In the genomic region with DNA sequence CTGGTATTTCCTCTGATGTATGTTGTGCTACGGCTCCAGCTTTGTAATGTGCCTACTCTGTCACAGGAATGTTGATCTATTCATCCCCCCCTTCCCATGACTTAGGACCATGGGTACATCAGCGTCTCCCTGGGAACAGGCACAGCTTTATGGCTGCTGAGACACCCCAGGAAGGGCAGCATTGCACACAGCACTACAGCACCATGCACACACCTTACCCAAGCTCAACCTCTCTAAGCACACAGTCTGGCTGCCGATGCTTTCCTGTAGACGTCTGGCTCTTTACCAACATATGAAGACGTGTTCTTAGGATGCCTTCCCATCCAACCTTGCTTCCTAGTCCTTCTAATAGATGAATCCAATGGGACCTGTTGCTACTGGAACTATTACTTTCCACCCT, we compare ENCODE assay signal across 12 mouse cellular contexts. TPM values are rescaled to one million over a fixed set of nuclear protein-coding genes. Genes with fewer than 3 reads are reported as not detected.
A peak's percentile ranks its signal among the peaks of the same experiment; 100 is the strongest.
DNase-seq lines count a peak whose midpoint lies in the region; ATAC-seq lines count a peak whose summit lies in the region.
"Had no signal": no experiment of that assay in that cellular context is flagged by ENCODE, and none has a peak within 500 bp of the region (broad histone marks: within the 10 kb centered on the region; RNA-seq: fewer than 3 reads in every experiment).

No protein-coding gene starts in this region.

- no peaks in the 10 kb centered on the region for H3K27me3 ChIP-seq in midbrain, embryonic 16.5 days (ENCODE audit: control insufficient read depth, insufficient read depth, low read depth, low read length)
- no peaks in the 10 kb centered on the region for H3K27me3 ChIP-seq in midbrain, embryonic 15.5 days (replicated peaks)
- 0 out of 2 replicates have a peak, but pooled peaks cover 4% of the 10 kb centered on the region for H3K27me3 ChIP-seq in hindbrain, embryonic 15.5 days
- H3K27me3 ChIP-seq: heart, embryonic 12.5 days had no signal

- H3K4me1 ChIP-seq in midbrain, embryonic 16.5 days (ENCODE audit: control insufficient read depth, insufficient read depth, low read length), result peaks cover 19% of the 10 kb centered on the region
- peaks cover 28% of the 10 kb centered on the region for H3K4me1 ChIP-seq in midbrain, embryonic 15.5 days
- peaks cover 31% of the 10 kb centered on the region for H3K4me1 ChIP-seq in hindbrain, embryonic 15.5 days (replicated peaks)

- WGBS in midbrain, embryonic 16.5 days, result 57% methylated on average over 5 of the region's 5 CpGs
- WGBS in midbrain, embryonic 15.5 days, result 58% methylated on average over 5 of the region's 5 CpGs
- 50% methylated on average over 5 of the region's 5 CpGs for WGBS in hindbrain, embryonic 15.5 days

- H3K4me2 ChIP-seq in midbrain, embryonic 16.5 days (ENCODE audit: low read length), result no peak overlapping the region
- no peak overlapping the region for H3K4me2 ChIP-seq in midbrain, embryonic 15.5 days
- H3K4me2 ChIP-seq in hindbrain, embryonic 15.5 days, result no peak overlapping the region
- H3K4me2 ChIP-seq: heart, embryonic 12.5 days; liver, embryonic 15.5 days had no signal

- peak; percentile 3; the same call in 1 of the 2 replicates for ATAC-seq in frontal cortex, adult (ENCODE audit: low TSS enrichment)
- ATAC-seq in midbrain, embryonic 16.5 days, result no peak
- ATAC-seq in midbrain, embryonic 15.5 days (replicated peaks), result no peak
- ATAC-seq in hindbrain, embryonic 15.5 days (ENCODE audit: low FRiP score, low read depth), result no peak
- ATAC-seq: lung, postnatal 0 days had no signal

- DNase-seq in frontal cortex, postnatal 25 days (ENCODE audit: low spot score in 2 of 2), result no peak
- no peak for DNase-seq in kidney, adult 18-20 months
- DNase-seq in adrenal gland, postnatal 25 days, result no peak
- DNase-seq: kidney, adult 11 months had no signal

- 0 out of 2 replicates have a peak overlapping the region, but pooled peaks have one; percentile 16 for H3K9ac ChIP-seq in midbrain, embryonic 16.5 days (ENCODE audit: low read depth, low read length)
- H3K9ac ChIP-seq in midbrain, embryonic 15.5 days, result no peak overlapping the region
- H3K9ac ChIP-seq in hindbrain, embryonic 15.5 days, result no peak overlapping the region
- H3K9ac ChIP-seq: heart, embryonic 12.5 days; liver, embryonic 15.5 days had no signal

- H3K4me3 ChIP-seq in midbrain, embryonic 16.5 days (ENCODE audit: low read depth, low read length), result no peak overlapping the region
- H3K4me3 ChIP-seq in midbrain, embryonic 15.5 days, result no peak overlapping the region
- H3K4me3 ChIP-seq in hindbrain, embryonic 15.5 days, result no peak overlapping the region
- H3K4me3 ChIP-seq: heart, embryonic 12.5 days; liver, embryonic 15.5 days had no signal

- no peaks in the 10 kb centered on the region for H3K36me3 ChIP-seq in midbrain, embryonic 16.5 days (ENCODE audit: control insufficient read depth, insufficient read depth, low read length)
- H3K36me3 ChIP-seq in midbrain, embryonic 15.5 days (replicated peaks), result no peaks in the 10 kb centered on the region
- H3K36me3 ChIP-seq in hindbrain, embryonic 15.5 days, result no peaks in the 10 kb centered on the region
- H3K36me3 ChIP-seq: liver, embryonic 15.5 days had no signal

- H3K9me3 ChIP-seq in midbrain, embryonic 16.5 days (replicated peaks; ENCODE audit: control insufficient read depth, low read length, poor library complexity, severe bottlenecking), result no peaks in the 10 kb centered on the region
- H3K9me3 ChIP-seq in midbrain, embryonic 15.5 days, result no peaks in the 10 kb centered on the region
- H3K9me3 ChIP-seq in hindbrain, embryonic 15.5 days, result no peaks in the 10 kb centered on the region
- H3K9me3 ChIP-seq: heart, embryonic 12.5 days; liver, embryonic 15.5 days had no signal

- H3K27ac ChIP-seq in midbrain, embryonic 16.5 days (ENCODE audit: low read length), result no peak overlapping the region
- no peak overlapping the region; the same call in 1 of the 2 replicates for H3K27ac ChIP-seq in midbrain, embryonic 15.5 days
- H3K27ac ChIP-seq in hindbrain, embryonic 15.5 days (replicated peaks), result 0 out of 2 replicates have a peak overlapping the region, but pooled peaks have one; percentile 10
- H3K27ac ChIP-seq: liver, embryonic 15.5 days had no signal

RNA-seq across cellular contexts. Expression of a gene that starts 8.3 kb away (rescaled TPM):
- polyA plus RNA-seq in midbrain, embryonic 16.5 days (2015; fragmentation: Nextera tagmentation; extraction: Ambion mirVana), result 42.6 and 42.8 TPM in 2 replicates
- 38.4 and 39.6 TPM in 2 replicates for polyA plus RNA-seq in midbrain, embryonic 15.5 days (2015; fragmentation: Nextera tagmentation; extraction: Ambion mirVana)
- polyA plus RNA-seq in hindbrain, embryonic 15.5 days (2015; fragmentation: Nextera tagmentation; extraction: Ambion mirVana), result 48.5 and 56.5 TPM in 2 replicates
- 49.9 and 57.5 TPM in 2 replicates for total RNA-seq in adrenal gland, postnatal 25 days (2021)
- total RNA-seq: megakaryocyte-erythroid progenitor cell, adult 5-6 weeks had no signal

RNA-seq across cellular contexts. Expression of a gene that starts 42.1 kb away (rescaled TPM):
- polyA plus RNA-seq in midbrain, embryonic 16.5 days (2015; fragmentation: Nextera tagmentation; extraction: Ambion mirVana), result 244 and 262 TPM in 2 replicates
- 329 and 430 TPM in 2 replicates for polyA plus RNA-seq in midbrain, embryonic 15.5 days (2015; fragmentation: Nextera tagmentation; extraction: Ambion mirVana)
- 463 and 473 TPM in 2 replicates for polyA plus RNA-seq in hindbrain, embryonic 15.5 days (2015; fragmentation: Nextera tagmentation; extraction: Ambion mirVana)
- 2.6 and 5.9 TPM in 2 replicates for total RNA-seq in adrenal gland, postnatal 25 days (2021)
- total RNA-seq: megakaryocyte-erythroid progenitor cell, adult 5-6 weeks had no signal
